Mouse (Mus musculus): Measurements from ENCODE around the gene Gng7.
A peak's percentile ranks its signal among the peaks of the same experiment; 100 is the strongest.

Gene Gng7

DNA sequence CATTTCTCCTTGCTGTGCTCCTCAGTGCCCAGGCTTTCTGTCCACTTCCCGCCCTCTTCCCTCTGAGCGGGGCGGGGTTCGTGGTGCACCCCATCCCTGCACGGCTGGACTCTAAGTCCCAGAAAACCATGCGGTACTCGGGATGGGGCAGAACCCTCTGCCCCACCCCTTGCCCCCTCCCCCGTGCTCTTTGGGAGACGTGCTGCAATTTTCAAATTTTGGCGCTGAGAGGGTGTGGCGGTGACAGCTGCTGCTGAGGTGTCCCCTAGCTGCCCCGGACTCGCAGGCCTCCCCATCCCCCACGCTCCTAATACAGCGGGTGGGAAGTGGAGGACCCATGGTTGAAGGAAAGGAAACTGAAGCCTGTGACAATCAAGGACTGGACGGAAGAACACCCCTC, 92.8 kb downstream of the Gng7 start:
- peak; percentile 87 for DNase-seq

DNA sequence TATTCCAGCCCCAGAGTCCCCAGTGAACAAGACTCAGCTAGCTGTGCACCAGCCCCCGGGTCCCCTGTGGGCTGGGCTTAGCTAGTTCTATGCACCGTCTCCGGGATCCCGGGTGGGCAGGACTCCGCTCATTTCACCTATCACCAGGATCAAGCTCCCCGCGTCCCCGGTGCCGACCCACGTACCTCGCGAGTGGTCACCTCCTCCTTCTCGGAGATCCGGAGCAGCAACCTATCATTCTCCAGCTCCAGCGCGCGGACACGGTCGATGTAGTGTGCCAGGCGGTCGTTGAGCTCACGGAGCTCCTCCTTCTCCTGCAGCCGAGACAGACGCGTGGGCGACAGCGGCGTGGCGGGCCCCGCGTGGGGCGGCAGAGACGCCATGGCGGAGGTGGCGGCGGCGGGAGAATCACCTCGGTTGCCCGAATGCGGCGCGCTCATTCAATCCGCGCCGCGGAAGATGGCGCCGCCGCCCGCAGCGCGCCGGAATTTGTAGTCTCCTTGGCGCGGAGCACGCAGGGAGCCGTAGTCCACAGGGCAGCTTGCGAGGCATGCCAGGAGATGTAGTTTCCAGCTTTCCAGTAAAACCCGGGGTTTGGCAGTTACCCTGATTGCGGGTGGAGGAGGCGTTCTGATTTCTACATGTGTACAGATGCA, 96.8 kb downstream of the Gng7 start, which contains the start of gene Lmnb2:
Gene Lmnb2 (minus strand): TSS at position 467 of the 656 bp plus-strand sequence.
- peak; percentile 87 for DNase-seq

DNA sequence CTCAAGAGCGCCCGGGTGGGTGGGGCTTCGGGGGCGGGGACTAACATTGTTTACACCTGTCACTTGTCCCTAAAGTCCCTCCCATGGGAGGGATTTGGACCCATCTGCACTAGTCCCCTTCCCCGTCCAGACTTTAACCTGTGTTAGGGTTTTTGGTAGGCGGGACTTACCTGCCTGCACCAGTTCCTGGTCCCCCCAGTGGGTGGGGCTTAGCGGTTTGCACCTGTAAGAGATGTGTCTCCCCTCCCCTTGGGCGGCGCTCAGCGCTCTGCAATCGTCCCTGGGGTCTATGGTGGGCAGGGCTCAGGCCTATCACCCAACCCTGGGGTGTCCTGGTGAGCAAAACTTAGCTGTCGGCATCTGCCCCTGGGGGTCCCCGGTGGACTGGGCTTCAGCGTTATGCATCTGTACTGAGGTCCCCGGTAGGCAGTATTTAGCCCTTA, 97.4 kb downstream of the Gng7 start:
- DNase-seq = peak; percentile 40

DNA sequence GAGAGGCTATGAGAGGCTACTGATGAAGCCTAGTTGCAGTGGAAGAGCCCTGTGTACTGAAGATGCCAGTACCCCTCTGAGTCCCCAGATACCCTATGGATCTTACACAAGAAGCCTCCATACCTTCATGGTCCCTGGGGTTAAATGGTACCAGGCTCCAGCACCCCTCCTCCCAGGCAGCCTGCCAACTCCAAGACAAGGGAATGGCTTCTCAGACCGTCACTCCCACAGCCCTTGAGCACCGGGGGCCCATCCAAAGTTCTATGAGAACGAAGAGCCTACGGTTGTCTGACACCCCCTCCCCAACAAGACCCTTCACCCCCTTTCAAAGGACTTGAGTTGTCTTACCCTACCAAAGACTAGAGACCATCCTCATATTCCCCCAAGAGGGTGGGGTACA, 99.0 kb downstream of the Gng7 start:
- no peak for DNase-seq

DNA sequence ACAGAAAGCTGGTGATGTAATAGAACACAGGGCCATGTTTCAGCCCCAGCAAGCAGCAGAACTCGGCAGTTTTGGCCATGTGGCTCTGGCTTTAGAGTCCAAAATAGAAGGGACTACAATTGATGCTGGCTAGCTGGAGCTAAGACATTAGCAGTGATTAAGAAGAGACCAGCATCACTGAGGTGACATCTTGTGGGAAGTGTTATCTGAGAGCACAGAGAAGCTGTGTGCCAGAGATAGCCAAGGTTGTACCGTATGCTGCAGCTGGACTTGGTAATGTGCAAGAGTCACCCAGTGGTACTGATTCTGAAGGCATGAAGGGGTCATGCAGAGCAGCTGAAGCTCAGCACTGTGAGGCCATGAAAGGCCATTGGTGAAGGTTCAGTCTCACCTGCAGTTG, 99.5 kb downstream of the Gng7 start:
- no peak for DNase-seq

DNA sequence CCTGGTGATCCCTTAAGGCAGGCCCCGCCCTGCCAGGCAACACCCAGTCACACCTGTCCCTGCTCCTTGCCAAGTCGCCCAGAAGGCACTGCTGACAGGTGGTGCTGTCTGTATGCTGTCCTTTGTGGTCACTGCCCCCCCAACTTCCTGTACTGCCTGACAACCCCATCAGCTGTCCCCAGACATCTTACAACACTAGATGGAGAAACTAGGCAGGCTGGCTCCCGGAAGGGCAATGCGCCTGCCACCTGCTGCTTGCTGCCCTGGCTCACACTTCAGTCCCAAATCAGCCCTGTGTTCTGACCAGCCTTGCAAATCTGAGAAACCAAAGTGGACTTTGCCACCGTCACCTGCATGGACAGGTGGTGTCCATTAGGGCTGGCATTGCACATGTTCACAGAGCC, 100.5 kb downstream of the Gng7 start:
- no peak for DNase-seq

DNA sequence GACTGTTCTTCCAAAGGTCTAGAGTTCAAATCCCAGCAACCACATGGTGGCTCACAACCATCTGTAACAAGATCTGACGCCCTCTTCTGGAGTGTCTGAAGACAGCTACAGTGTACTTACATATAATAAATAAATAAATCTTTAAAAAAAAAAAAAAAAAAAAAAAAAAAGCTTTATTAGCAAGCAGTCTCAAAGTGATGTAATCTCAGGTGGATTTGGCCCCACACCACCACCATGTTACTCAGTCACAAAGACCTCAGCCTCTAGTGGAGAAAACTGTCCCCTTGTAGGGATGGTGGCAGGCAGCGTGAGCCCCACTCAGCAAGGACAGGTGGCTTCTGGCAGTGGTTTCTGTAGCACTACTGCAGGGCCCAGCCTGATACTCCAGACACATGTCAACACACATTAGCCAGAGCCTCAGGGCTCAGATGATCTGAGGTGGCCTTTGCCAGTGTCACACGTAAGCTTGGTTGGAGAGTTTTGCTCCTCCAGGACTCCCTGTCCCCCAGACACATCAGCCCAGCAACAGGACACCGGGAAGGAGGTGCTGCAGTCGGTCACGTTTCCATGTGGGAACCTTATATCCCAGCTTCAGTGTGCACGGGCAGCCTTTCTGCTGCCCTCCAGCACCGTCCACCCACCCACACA, 101.3 kb downstream of the Gng7 start:
- no peak for DNase-seq

DNA sequence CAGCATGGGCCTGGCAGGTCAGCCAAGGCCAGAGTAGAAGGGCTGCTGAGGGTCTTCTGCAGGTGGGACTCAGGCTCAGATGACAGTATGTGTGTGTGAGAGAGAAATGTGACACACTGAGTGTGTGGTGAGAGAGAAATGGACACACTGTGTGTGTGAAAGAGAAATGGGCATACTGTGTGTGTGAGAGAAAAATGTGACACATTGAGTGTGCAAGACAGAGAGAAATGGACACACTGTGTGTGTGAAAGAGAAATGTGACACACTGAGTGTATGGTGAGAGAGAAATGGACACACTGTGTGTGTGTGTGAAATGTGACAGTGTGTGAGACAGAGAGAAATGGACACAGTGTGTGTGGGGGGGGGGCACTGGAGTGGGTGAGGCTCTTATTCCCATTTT, 102.9 kb downstream of the Gng7 start:
- DNase-seq = no peak

DNA sequence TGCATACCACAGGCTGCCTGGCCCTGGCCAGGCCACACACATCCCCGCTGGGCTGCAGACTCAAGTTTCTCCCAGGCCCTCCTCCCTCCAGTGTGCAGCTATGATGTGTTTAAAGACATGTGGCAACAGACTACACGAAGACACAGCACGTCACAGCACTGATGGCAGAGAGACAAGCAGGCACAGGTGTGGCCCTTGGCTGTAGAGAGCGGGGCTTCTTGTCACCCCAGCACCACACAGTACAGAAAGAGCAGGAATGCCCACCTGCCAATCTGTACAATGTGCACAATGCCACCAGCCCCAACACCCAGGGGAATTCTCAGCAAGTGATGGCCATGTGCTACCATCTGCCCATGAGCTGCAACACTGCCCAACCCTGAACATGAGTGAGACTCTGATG, 103.4 kb downstream of the Gng7 start:
- no peak for DNase-seq

DNA sequence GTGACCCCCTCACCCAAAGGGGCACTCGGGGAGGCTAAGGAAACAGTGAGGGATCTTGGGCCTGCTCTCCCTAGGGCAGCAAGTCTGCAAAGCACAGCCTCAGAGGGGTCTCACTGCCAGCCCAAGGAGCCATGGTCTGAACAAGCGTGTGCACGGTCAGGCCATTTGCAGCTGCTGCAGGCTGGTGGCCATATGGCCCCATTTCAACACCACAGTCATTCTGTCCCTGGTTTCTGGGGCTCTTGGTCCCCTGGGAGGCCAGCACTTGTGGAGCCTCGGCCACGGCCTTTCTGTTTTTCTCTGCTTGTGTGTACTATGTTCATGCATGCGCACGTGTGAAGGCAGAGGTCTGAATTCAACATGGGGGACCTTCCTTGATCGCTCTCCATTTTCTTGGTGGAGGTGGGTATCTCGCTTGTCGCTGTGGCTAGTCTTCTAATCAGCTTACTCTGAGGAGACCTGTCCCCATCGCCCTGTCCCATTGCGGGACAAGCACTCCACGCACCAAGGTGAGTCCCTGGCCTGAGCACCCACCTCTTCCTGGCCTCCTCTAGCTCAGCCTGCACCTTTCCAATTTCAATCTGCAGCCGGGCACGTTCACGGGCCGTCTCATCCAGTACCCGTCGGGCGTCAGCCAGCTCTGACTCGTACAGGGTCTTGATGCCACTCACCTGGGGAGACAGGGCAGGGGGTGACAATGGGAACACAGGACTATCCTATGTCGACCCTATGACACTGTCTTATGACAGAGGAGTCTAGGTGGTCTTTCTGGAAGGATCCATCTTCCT, 105.2 kb downstream of the Gng7 start:
- DNase-seq = no peak

DNA sequence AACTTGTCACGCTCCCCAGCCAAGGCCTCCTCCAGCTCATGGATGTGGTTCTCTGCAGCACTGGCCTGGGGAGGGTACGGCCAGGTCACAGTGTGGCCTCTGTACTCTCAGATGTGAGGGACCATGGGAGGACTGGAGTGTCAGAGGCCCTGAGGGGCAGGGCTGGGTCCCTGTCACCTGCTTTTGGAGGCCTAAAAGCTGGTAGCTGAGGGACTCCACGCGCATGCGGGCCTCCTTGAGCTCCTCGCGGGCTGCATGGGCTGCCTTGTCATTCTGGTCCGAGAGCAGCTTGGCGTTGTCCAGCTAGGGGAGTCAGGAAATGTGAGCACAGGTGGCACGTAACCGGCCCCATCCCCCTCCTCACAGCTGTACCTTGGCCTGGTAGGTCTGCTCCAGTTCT, 110.0 kb downstream of the Gng7 start:
- DNase-seq = no peak

DNA sequence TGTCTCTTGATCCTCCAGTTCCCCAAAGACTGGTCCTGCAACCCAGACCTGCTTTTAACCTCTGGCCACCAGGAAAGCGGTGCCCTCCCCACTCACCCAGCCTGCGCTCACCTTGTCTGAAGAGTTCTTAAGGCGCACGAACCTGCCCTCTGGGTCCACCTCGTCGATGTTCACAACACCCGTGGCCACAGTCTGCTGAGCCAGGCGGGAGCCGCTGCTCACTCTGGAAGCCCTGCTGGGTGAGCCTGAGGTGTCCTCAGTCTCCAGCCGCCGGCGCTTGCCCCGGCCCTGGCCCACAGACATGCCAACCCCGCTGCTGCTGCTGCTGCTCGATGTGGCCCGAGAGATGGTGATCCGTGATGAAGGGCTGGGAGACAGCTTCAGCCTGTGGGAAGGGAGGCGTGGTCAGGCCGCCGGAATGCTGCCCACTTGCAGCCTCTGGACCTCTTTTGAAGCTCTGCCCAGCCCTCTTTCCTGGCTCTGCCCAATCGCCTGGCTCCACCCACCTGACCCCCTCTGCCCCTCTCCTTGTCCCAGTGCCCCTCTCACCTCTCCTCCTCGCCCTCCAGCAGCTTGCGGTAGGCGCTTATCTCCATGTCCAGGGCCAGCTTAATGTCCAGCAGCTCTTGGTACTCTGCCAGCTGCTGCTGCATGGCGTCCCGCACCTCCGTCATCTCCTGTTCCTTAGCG, 110.6 kb downstream of the Gng7 start:
- DNase-seq = no peak

DNA sequence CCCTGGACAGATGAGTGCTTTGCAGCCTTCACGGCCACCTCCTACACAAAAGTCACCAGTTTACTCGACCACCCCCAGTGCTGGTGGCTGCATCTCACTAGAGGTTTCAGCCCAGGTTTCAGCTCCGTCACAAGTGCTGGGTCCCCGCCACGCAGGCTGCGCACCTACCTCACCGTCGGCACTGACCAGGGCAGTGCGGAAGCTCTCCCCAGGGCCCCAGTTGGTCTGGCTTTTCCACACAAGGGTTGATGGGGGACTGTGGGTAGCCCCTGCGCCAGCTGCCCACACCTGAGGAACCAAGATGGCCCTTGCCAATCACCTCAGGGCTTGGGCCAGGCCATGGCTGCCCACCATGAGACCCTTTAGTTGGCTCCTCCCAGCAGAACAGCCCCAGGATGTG, 111.5 kb downstream of the Gng7 start:
- DNase-seq = no peak

DNA sequence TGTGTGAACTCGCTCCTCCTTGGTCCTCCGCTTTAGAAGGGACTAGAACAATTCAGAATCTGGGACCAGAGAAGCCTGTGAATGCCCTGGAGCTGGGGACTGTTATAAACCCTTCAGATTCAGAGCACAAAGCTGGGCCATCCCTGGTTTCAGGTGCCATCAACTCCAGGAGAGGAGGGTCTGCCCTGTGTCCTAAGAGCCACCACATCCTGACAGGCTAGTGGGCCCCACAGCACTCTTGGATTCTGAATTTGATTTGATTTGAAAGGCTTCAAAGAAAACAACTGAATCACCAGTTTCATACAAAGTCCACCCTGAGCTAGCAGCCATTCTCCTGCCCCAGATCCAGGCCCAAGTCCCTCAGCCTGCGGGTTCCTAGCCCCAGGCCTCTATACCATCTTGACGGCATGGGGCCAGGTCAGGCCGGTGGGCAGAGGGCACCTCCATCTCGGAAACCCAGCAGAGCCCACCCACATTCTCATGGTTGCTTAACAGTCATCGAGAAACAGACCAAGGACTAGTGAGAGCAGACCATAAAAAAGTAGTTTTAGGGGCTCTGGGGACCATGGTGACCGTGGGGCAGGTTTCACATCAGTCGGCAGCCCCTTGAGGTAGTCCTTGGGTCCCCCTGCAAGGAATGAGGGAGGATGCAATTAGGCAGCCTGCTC, 112.3 kb downstream of the Gng7 start:
- no peak for DNase-seq

DNA sequence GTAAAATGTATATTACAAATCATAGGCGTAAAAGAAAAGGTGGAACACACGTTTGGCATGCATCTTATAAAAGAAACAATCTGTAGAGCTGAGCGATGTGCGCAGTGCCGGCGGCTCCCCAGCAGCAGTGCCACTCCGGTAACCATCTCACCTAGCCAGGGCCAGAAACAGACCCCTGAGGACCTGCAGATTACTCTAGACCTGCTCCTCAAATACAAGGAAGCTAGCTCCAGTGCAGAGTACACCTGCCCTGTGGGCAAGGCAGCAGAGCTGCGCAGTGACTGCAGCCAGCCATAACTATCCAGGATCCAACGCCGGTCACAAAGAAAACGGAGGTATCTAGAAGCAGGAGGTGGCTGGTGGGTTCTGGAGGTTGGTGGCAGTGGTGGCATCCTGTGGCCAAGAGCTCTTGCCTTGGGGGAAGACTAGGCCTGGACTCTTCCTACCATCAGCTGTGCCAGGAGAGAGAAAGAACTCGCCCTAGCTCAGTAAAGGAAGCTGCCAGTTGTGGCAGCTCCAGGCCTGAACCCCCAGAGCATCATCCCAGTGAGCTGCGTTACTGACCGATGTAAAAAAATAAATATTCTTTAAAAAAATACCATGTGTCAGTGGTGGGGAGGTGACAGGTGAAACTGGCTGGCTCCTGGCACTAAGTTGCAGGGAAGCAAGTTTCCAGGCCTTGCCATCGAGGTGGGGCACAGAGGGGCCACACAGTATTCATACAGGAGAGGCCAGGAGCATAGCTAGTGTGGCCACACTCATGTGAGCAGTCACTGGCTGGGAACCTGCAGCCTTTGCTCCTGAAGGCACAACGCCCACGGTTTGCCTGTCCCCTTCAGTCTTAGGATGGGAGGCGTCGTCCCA, 113.1 kb downstream of the Gng7 start:
- DNase-seq = no peak

DNA sequence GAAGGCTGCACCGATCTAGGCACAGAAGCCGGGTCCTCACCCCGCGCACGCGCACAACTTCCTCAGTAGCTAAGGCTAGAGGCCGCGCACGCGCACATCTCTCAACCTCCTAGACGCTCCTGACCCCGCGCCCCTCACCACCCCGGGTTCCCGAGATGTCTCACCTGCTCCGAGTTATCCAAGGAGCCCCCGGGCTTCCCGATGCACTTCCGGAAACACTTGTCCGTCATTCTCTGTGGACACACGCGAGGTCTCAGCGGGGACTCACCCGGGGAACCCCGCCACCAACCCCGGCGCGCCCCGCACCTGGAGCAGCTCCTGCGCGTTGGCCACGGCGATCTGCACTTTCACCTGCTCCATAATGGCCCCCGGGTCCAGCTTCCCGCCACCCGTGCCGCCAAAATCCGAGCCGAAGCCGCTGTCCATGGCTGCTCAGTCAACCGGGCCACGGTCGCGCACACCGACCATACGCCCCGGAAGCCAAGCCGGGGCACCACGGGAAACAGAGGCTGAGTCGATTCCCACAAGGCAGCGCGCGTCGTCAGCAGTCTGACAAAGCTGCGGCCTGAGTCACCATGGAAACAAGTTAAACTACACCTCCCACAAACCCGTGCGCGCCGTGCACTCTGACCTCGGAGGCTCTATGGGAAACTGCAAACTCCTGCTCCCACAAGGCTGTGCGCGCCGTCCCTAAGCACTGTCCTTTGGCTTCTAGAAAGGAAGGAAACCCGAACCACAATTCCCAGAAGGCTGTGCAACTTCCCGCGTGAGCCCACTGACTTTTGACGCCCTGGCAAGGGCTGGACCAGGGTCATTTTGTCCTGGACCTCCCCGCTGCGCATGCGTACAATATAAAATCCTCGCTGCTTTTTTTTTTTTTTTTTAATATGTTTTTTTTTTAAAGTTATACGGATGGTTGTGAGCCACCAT, 114.2 kb downstream of the Gng7 start, which contains the start of gene Timm13:
Gene Timm13 (minus strand): TSS at position 652 of the 930 bp plus-strand sequence.
- peak; percentile 100 for DNase-seq

DNA sequence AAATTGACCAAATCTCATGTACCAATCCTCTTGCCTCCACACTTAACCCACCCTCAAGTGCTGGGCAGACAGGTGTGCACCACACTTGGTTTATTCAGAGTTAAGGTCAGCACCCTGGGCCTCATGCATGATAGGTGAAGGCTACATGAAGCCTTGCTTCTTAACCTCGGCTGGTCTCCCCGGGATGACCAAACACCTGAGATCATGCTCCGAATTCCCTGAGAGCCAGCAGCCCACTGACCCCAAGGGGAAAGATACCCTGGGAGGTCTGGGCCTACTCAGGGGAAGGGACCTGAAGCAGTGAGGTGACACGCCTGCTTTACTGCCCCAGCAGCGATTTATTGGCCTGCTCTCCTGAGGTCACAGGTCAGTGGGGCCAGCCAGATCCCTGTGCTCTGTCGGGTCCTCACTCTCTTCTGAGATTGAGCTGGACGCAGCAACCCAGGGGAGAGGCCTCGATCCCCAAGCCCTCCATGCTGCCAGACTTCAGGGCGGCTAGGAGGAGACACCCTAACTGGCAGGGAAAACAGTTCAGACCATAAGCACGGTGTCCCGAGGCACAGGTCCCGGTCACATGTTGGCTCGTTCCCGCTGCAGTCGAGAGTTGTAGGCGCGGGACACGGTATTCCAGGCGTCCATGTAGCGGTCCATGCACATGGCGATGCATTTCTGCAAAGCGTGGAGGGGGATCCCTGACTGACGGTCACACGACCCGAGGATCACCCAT, 115.0 kb downstream of the Gng7 start:
- DNase-seq = no peak

DNA sequence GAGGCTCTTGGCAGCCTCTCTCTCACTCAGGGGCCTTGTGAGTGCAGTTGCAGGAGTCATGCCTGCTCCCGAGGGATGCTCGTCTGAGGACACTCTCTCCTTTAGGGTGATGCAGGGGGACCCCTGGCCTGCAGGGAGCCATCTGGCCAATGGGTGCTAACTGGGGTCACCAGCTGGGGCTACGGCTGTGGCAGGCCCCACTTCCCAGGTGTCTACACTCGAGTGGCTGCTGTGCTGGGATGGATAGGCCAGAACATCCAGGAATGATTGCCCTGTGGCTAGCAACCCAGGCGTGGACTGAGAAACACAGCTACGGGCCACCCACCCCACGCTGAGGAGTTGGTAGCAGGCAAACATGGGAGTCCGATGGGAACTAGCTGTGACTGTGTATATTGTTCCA, 115.7 kb downstream of the Gng7 start:
- no peak for DNase-seq
